Mouse (Mus musculus) neural tube, embryonic 13.5 days (tissue): ENCODE measurements around the gene Leng9. TPM values are rescaled to one million over a fixed set of nuclear protein-coding genes. Genes with fewer than 3 reads are reported as not detected.

Experiments used
- ATAC-seq: fragments of 200-750 bp; cut with Nextera tagmentation; 2 replicates; pipeline ENCODE4 v1.8.0; 2017; ENCODE audit warnings: low read depth, mild to moderate bottlenecking, moderate TSS enrichment, moderate library complexity
- H3K27ac ChIP-seq: fragments of 300-500 bp; sonication (generic); replicated peaks from 2 replicates; pipeline ENCODE4 v1.5.1; 2015; ENCODE audit warnings: moderate library complexity, mild to moderate bottlenecking, inconsistent platforms
- H3K27me3 ChIP-seq: fragments of 300-500 bp; sonication (generic); 2 replicates; pipeline ENCODE4 v1.6.1; 2015; ENCODE audit warnings: mild to moderate bottlenecking, inconsistent platforms
- H3K36me3 ChIP-seq: fragments of 300-500 bp; sonication (generic); 2 replicates; pipeline ENCODE4 v1.6.1; 2015; ENCODE audit warnings: mild to moderate bottlenecking, inconsistent platforms
- H3K4me1 ChIP-seq: fragments of 300-500 bp; sonication (generic); replicated peaks from 2 replicates; pipeline ENCODE4 v1.6.1; 2015; ENCODE audit warnings: inconsistent platforms
- H3K4me2 ChIP-seq: fragments of 300-500 bp; sonication (generic); 2 replicates; pipeline ENCODE4 v1.6.1; 2015; ENCODE audit warnings: inconsistent platforms, mild to moderate bottlenecking, moderate library complexity
- H3K4me3 ChIP-seq: fragments of 300-500 bp; sonication (generic); 2 replicates; pipeline ENCODE4 v1.5.1; 2015; ENCODE audit warnings: mild to moderate bottlenecking, inconsistent platforms
- H3K9ac ChIP-seq: fragments of 300-500 bp; sonication (generic); 2 replicates; pipeline ENCODE4 v1.6.1; 2015; ENCODE audit warnings: moderate library complexity, mild to moderate bottlenecking, inconsistent platforms
- H3K9me3 ChIP-seq: fragments of 300-500 bp; sonication (generic); 2 replicates; pipeline ENCODE4 v1.6.1; 2016; ENCODE audit warnings: inconsistent platforms
- WGBS: fragments of 180-500 bp; shearing (Covaris S2); methylation state at CpG from one replicate; pipeline ENCODE4 v1.1.7; 2015; 5-methylcytosine and 5-hydroxymethylcytosine counted together
- polyA plus RNA-seq: library from polyadenylated mRNA; unstranded; fragments of >200 nt; fragmentation: Nextera tagmentation; extraction: Ambion mirVana; gene quantifications from 2 replicates; pipeline ENCODE4 v1.2.1, GENCODE M21; 2015

Leng9 gene
- polyA plus RNA-seq, 1 experiment from 2014 or later: 4.6 TPM

GRCm38 (mm10) chr7:4141648-4142325 lies 8.4 kb downstream of the Leng9 start:
- H3K9ac ChIP-seq: no peak overlapping the region
- H3K27me3 ChIP-seq: no peaks in the 10 kb centered on the region
- H3K9me3 ChIP-seq: no peaks in the 10 kb centered on the region
- H3K36me3 ChIP-seq: peaks cover 84% of the 10 kb centered on the region
- H3K4me1 ChIP-seq: peaks cover 14% of the 10 kb centered on the region
- no peak overlapping the region for H3K27ac ChIP-seq
- no peak for ATAC-seq
- H3K4me3 ChIP-seq: no peak overlapping the region
- WGBS: 96% methylated on average over 6 of the region's 6 CpGs
- no peak overlapping the region for H3K4me2 ChIP-seq

- no peak overlapping the region for H3K27ac ChIP-seq
- H3K4me3 ChIP-seq: no peak overlapping the region
- peaks cover 61% of the 10 kb centered on the region for H3K36me3 ChIP-seq
- no peaks in the 10 kb centered on the region for H3K9me3 ChIP-seq
- H3K9ac ChIP-seq: no peak overlapping the region
- no peak for ATAC-seq
- H3K4me1 ChIP-seq: peaks cover 26% of the 10 kb centered on the region
- H3K27me3 ChIP-seq: no peaks in the 10 kb centered on the region
- 95% methylated on average over 5 of the region's 5 CpGs for WGBS
- no peak overlapping the region for H3K4me2 ChIP-seq
Measured at GRCm38 (mm10) chr7:4139391-4139790, 10.8 kb downstream of the Leng9 start.

- WGBS: 91% methylated on average over 7 of the region's 7 CpGs
- Histone ChIP-seq H3K27ac (no peak overlapping the region), H3K9ac (0 out of 2 replicates have a peak overlapping the region, but pooled peaks have one; percentile 82), H3K4me2 (peak overlapping the region; percentile 89), H3K27me3 (no peaks in the 10 kb centered on the region), H3K9me3 (no peaks in the 10 kb centered on the region), H3K36me3 (peaks cover 57% of the 10 kb centered on the region), H3K4me3 (peak overlapping the region; percentile 81; the same call in 1 of the 2 replicates), H3K4me1 (peaks cover 26% of the 10 kb centered on the region)
- no peak for ATAC-seq
Measured at GRCm38 (mm10) chr7:4138671-4139070, 11.5 kb downstream of the Leng9 start.

GRCm38 (mm10) chr7:4138181-4138580 lies 12.0 kb downstream of the Leng9 start:
- H3K36me3 ChIP-seq: peaks cover 57% of the 10 kb centered on the region
- no peak overlapping the region for H3K27ac ChIP-seq
- peak overlapping the region; percentile 81 for H3K4me3 ChIP-seq
- no peaks in the 10 kb centered on the region for H3K9me3 ChIP-seq
- H3K4me1 ChIP-seq: peaks cover 26% of the 10 kb centered on the region
- no peak for ATAC-seq
- peak overlapping the region; percentile 82 for H3K9ac ChIP-seq
- no peaks in the 10 kb centered on the region for H3K27me3 ChIP-seq
- 83% methylated on average over 2 of the region's 2 CpGs for WGBS
- peak overlapping the region; percentile 89 for H3K4me2 ChIP-seq

- peak overlapping the region; percentile 81 for H3K4me3 ChIP-seq
- ATAC-seq: no peak
- no peaks in the 10 kb centered on the region for H3K9me3 ChIP-seq
- peak overlapping the region; percentile 82 for H3K9ac ChIP-seq
- no peaks in the 10 kb centered on the region for H3K27me3 ChIP-seq
- peaks cover 57% of the 10 kb centered on the region for H3K36me3 ChIP-seq
- peak overlapping the region; percentile 89 for H3K4me2 ChIP-seq
- H3K27ac ChIP-seq: peak overlapping the region; percentile 97
- WGBS: 54% methylated on average over 3 of the region's 3 CpGs
- H3K4me1 ChIP-seq: peaks cover 26% of the 10 kb centered on the region
Measured at GRCm38 (mm10) chr7:4137746-4138145, 12.4 kb downstream of the Leng9 start.

GRCm38 (mm10) chr7:4136771-4137531 lies 13.2 kb downstream of the Leng9 start, which contains the start of gene Leng8:
Gene Leng8 (plus strand): TSS chr7:4137039.
- peak; percentile 99 for ATAC-seq
- Histone ChIP-seq H3K9me3 (no peaks in the 10 kb centered on the region), H3K4me1 (peaks cover 33% of the 10 kb centered on the region), H3K27ac (peak within 1 kb of the TSS; percentile 97), H3K4me2 (peak within 1 kb of the TSS; percentile 89), H3K36me3 (peaks cover 57% of the 10 kb centered on the region), H3K27me3 (no peaks in the 10 kb centered on the region), H3K4me3 (peak within 1 kb of the TSS; percentile 81), H3K9ac (peak within 1 kb of the TSS; percentile 82)
- under 1% methylated on average over 74 of the region's 78 CpGs for WGBS

GRCm38 (mm10) chr7:4136404-4136770 lies 13.8 kb downstream of the Leng9 start:
- Histone ChIP-seq H3K9me3 (no peaks in the 10 kb centered on the region), H3K27ac (peak overlapping the region; percentile 85), H3K27me3 (no peaks in the 10 kb centered on the region), H3K4me2 (peak overlapping the region; percentile 89), H3K4me3 (peak overlapping the region; percentile 81), H3K36me3 (peaks cover 51% of the 10 kb centered on the region), H3K9ac (peak overlapping the region; percentile 68), H3K4me1 (peaks cover 38% of the 10 kb centered on the region)
- WGBS: under 1% methylated on average over 16 of the region's 16 CpGs
- peak; percentile 34 for ATAC-seq

GRCm38 (mm10) chr7:4134911-4135310 lies 15.3 kb downstream of the Leng9 start:
- H3K4me3 ChIP-seq: no peak overlapping the region
- peaks cover 51% of the 10 kb centered on the region for H3K4me1 ChIP-seq
- 0 out of 2 replicates have a peak overlapping the region, but pooled peaks have one; percentile 38 for H3K9ac ChIP-seq
- 86% methylated on average over 5 of the region's 5 CpGs for WGBS
- 0 out of 2 replicates have a peak overlapping the region, but pooled peaks have one; percentile 28 for H3K27ac ChIP-seq
- no peak for ATAC-seq
- H3K36me3 ChIP-seq: peaks cover 36% of the 10 kb centered on the region
- no peak overlapping the region for H3K4me2 ChIP-seq
- no peaks in the 10 kb centered on the region for H3K9me3 ChIP-seq
- no peaks in the 10 kb centered on the region for H3K27me3 ChIP-seq

- Histone ChIP-seq H3K4me3 (no peak overlapping the region), H3K27ac (0 out of 2 replicates have a peak overlapping the region, but pooled peaks have one; percentile 13), H3K9ac (peak overlapping the region; percentile 57), H3K36me3 (peaks cover 36% of the 10 kb centered on the region), H3K4me2 (no peak overlapping the region), H3K4me1 (peaks cover 50% of the 10 kb centered on the region), H3K27me3 (no peaks in the 10 kb centered on the region), H3K9me3 (no peaks in the 10 kb centered on the region)
- WGBS: 87% methylated on average over 7 of the region's 7 CpGs
- ATAC-seq: no peak
Measured at GRCm38 (mm10) chr7:4132998-4133397, 17.2 kb downstream of the Leng9 start.

- Histone ChIP-seq H3K27ac (peak overlapping the region; percentile 61; the same call in 1 of the 2 replicates), H3K27me3 (no peaks in the 10 kb centered on the region), H3K36me3 (peaks cover 40% of the 10 kb centered on the region), H3K9ac (peak overlapping the region; percentile 57; the same call in 1 of the 2 replicates), H3K4me2 (no peak overlapping the region), H3K9me3 (no peaks in the 10 kb centered on the region), H3K4me1 (peaks cover 47% of the 10 kb centered on the region), H3K4me3 (no peak overlapping the region)
- no peak for ATAC-seq
- WGBS: 89% methylated on average over 3 of the region's 3 CpGs
Measured at GRCm38 (mm10) chr7:4132581-4132980, 17.6 kb downstream of the Leng9 start.

- H3K9ac ChIP-seq: peak overlapping the region; percentile 57
- H3K9me3 ChIP-seq: no peaks in the 10 kb centered on the region
- H3K4me2 ChIP-seq: peak overlapping the region; percentile 39
- H3K36me3 ChIP-seq: peaks cover 47% of the 10 kb centered on the region
- no peak overlapping the region for H3K4me3 ChIP-seq
- peaks cover 47% of the 10 kb centered on the region for H3K4me1 ChIP-seq
- ATAC-seq: no peak
- no peaks in the 10 kb centered on the region for H3K27me3 ChIP-seq
- peak overlapping the region; percentile 61 for H3K27ac ChIP-seq
- 90% methylated on average over 8 of the region's 8 CpGs for WGBS
Measured at GRCm38 (mm10) chr7:4131964-4132363, 18.2 kb downstream of the Leng9 start.
